Mouse (Mus musculus) heart, postnatal 0 days (tissue): ENCODE data around the gene Nrip1.

Source experiments
- CTCF ChIP-seq: IDR thresholded peaks from 2 replicates; pipeline ENCODE4 v1.5.1; 2016; ENCODE audit warnings: antibody characterized with exemption, control low read depth, low read depth
- EP300 ChIP-seq: IDR thresholded peaks from 2 replicates; pipeline ENCODE4 v1.6.1; 2016; ENCODE audit warnings: antibody characterized with exemption, low read depth

- TF ChIP-seq CTCF (no peak), EP300 (no peak)
These were observed 40.9 kb upstream of the Nrip1 start for GRCm38 (mm10) chr16:76414528-76414927.
